Mouse (Mus musculus): ENCODE measurements around the gene Kctd18.

- no peak for TF ChIP-seq CTCF (IDR thresholded peaks at IDR 0.05; ENCODE audit: low read depth, low read length)
- no peak for TF ChIP-seq TAL1 (conservative IDR thresholded peaks at IDR 0.05; ENCODE audit: low read depth, low read length)
Observed at GRCm38 (mm10) chr1:58065606-58066005, 46.9 kb upstream of the Kctd18 start.

Data from G1E (cell line).